Mouse (Mus musculus) neural tube, embryonic 10.5 days (tissue): ENCODE measurements around the gene Bend4.

Source experiments
- DNase-seq: peaks from one replicate; pipeline ENCODE4 v3.0.0-alpha.2; 2017; ENCODE audit warnings: low spot score; ENCODE audit errors: extremely low spot score

The Bend4 gene

GRCm38 (mm10) chr5:67419407-67419806, 8.7 kb downstream of the Bend4 start:
- no peak for DNase-seq

GRCm38 (mm10) chr5:67411475-67411874, 16.6 kb downstream of the Bend4 start:
- DNase-seq: no peak

GRCm38 (mm10) chr5:67410426-67410825, 17.7 kb downstream of the Bend4 start:
- DNase-seq: no peak

- no peak for DNase-seq
These were observed 19.7 kb downstream of the Bend4 start for GRCm38 (mm10) chr5:67408391-67408790.

- no peak for DNase-seq
These were observed 23.2 kb downstream of the Bend4 start for GRCm38 (mm10) chr5:67404919-67405318.

- DNase-seq: no peak
These were observed 23.7 kb downstream of the Bend4 start for GRCm38 (mm10) chr5:67404380-67404779.

GRCm38 (mm10) chr5:67401612-67402011, 26.5 kb downstream of the Bend4 start:
- no peak for DNase-seq

GRCm38 (mm10) chr5:67400608-67401480, 27.3 kb downstream of the Bend4 start:
- DNase-seq: no peak

- no peak for DNase-seq
These were observed 28.1 kb downstream of the Bend4 start for GRCm38 (mm10) chr5:67399876-67400607.

GRCm38 (mm10) chr5:67397186-67397585, 30.9 kb downstream of the Bend4 start:
- no peak for DNase-seq

GRCm38 (mm10) chr5:67395211-67395851, 32.8 kb downstream of the Bend4 start:
- DNase-seq: no peak

- no peak for DNase-seq
These were observed 34.2 kb downstream of the Bend4 start for GRCm38 (mm10) chr5:67393951-67394350.

GRCm38 (mm10) chr5:67382556-67382955, 45.6 kb downstream of the Bend4 start:
- DNase-seq: no peak

- no peak for DNase-seq
These were observed 46.4 kb downstream of the Bend4 start for GRCm38 (mm10) chr5:67381690-67382089.

GRCm38 (mm10) chr5:67377044-67377621, 51.0 kb downstream of the Bend4 start:
- DNase-seq: no peak

GRCm38 (mm10) chr5:67362931-67363330, 65.2 kb downstream of the Bend4 start:
- DNase-seq: no peak

- no peak for DNase-seq
These were observed 65.8 kb downstream of the Bend4 start for GRCm38 (mm10) chr5:67362316-67362715.

- DNase-seq: no peak
These were observed 79.2 kb downstream of the Bend4 start for GRCm38 (mm10) chr5:67348949-67349348.

- no peak for DNase-seq
These were observed 81.0 kb downstream of the Bend4 start for GRCm38 (mm10) chr5:67347060-67347459.
